Mouse (Mus musculus) liver (tissue): Measurements from ENCODE around the gene Myl12a.
A peak's percentile ranks its signal among the peaks of the same experiment; 100 is the strongest.
"Not testable (repeated sequence)": the region's sequence is repeated elsewhere in the genome, so short reads cannot be mapped to it uniquely, and the experiment has no call there.

ENCODE experiments used
- DNase-seq: peaks from one replicate; pipeline ENCODE4 v3.0.0-alpha.2; 2020; ENCODE audit warnings: mixed read lengths

Gene Myl12a

DNA sequence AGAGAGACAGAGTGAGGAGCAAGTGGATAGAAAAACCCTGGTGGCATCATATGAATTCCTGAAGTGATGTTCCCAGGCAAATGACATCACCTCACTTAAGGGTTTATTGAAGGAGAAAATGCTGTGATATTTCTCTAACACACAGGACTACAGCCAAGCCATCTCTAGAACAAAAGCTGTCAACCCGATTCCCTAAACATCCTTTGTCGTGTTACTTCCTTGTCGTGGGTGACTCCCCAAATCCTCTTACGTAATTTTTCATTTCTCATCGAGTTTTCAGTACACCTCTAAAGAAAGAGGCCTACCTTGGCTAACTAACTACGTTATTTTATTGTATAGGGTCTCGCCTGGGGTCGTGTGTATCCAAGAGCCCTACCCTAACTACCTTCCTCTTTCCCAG lies 13.2 kb downstream of the Myl12a start:
- no peak for DNase-seq

DNA sequence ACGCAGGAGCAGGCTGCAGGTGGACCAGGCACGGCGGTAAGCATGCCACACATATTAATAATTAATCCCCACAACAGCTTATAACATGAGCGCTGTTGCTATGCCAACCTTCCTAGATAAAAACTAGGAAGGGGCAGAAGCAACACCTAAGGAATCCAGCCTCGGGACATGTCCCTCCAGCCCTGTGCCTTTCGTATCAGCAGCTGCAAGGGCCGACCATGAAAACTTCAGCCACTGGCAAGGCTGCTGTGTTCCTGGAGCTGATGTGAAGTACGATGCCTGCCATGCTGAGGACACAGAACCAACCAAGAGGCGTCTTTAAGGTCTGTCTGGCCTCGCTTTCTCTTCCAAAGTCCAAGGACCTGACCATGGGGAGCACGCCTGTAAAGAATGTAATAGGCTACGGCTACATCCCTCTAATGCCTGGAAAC lies 14.3 kb downstream of the Myl12a start:
- no peak for DNase-seq

DNA sequence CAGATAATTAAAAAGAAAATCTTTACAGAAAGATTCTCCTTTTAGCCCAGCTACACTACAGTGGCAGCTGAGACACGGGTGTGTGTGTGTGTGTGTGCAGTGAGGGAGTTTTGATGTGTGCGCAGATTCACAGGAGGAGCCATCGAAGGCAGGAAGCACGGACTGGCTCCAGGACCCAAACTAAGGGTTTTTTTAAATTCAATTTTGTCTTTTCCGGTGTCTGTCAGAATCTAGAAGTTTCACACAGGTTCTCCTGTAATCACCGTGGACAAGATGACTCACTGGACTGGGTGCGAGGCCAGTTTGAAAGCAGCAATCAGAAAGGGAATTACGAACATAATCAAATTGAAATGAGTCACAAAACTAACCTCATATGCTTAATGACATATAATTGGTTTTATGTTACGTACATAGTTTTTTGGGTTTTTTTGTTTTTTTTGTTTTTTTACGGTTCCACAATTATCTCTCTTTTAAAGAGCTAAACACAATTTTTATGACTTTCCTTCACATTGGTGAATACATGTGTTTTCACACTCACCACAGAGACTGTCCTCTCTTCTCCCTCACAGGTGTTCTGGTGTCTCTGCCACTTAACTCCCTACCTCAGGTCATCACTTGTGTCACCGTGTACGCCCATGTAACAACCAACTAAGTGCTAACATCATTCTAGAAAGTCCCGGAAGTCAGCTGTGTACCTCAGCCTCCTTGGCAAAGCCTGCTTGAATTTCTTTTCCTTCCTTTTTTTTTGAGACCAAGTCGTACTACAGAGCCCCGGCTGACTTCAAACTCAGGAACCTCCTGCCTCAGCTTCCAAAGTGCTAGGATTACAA lies 15.6 kb downstream of the Myl12a start:
- DNase-seq = no peak

DNA sequence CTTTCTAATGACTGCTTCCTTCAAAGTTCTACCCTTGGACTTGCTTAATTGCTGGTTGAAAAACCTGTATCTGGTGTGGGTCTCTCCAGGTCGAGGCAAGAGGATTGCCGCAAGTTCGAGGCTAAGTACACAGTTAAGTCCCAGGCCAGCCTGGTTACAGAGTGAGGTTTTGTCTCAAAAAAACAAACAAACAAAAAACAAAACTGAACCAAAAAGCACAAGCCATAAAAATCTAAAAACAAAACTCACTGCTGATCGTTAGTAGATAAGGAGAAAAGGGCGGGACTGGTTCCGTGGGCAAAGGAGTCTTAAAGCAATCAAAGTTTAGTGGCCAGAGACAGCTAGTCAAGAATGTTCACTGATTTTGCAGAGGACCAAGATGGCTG lies 16.3 kb downstream of the Myl12a start:
- no peak for DNase-seq

DNA sequence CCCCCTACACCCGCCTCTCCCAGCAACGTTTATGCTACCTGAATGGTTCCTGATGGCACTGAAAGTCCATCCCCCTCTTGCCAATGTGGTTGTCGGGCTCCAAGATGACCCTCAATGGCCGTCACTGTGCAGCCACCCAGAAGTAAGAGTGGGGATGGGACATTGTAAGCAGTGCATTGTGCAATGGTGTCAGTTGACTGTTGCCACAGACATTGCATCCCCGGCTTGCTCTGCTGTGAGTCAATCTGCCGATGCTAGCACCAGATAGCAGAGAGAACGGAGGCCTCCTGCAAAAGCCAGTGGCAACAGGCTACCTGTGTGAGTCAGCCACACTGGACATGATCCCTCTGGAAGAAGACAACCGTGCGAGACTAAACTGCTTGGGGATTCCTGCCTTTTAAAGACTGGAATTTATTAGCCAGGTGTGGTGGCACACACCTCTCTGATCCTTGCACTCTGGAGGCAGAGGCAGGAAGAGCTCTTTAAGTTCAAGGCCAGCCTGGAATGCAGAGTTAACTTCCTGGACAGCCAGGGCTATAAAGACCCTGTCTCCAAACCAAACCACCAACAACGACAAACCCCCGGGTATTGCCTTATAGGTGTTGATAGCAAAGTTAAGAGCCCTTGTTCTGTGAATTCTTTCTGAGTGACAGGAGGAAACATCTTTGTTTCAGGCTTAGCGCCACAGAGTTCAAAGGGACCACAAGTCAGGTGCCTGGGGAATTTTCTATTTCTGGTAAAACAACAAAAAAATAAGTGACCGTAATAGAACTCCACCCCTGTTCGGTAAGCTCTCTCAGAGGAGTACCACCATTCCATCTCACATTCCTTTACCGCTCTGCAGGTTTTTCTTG lies 16.9 kb downstream of the Myl12a start:
- DNase-seq = peak; percentile 35

DNA sequence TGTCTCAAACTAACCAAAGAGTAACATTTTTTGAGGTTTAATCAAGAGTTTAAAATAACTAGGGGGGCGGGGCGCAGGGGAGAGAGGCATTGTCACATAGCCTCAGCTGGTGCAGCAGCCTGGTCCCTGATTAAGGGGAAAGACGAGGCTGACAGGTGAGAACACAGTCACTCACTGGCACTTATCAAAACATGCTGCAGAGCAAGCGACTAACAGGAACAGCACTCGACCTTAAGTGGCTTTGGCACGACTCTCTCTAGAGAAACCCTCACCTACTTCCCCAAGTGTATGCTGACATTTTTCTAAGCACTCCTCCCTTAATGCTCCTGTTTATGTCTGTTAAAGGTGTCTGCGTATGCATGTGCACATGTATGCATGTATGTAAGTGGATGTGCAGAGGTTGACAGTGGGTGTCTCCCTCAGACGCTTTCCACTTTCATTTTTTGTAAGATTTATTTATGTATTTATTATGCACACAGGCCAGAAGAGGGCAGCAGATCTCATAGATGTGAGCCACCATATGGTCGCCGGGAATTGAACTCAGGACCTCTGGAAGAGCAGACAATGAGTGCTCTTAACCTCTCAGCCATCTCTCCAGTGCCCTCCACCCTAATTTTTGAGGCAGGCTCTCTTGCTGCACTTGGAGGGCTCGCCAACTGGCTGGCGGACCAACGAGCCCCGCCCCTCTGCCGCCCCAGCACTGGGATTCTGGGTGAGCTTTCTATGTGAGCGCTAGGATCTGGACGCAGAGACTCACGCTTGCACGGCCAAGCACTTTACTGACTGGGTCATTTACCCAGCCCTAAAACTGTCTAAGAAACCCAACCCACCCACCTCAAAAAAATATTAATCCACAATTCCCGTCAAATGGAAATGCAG lies 23.1 kb downstream of the Myl12a start:
- no peak for DNase-seq

DNA sequence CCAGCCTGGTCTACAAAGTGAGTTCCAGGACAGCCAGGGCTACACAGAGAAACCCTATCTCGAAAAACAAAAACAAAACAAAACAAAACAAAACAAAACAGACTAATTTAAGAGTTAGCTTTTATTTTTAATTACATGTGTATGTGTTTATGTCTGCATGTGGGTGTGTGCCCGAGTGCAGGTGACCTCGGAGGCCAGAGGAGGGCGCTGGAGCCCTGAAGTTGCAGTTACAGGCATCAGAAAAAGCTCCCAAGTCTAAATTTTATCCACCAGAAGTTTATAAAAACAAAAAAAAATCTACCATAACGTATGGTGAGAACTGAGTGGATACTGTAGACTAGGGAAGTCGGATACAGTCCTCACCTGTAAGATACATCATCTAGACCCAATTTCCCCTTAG lies 24.9 kb downstream of the Myl12a start:
- peak; percentile 13 for DNase-seq

DNA sequence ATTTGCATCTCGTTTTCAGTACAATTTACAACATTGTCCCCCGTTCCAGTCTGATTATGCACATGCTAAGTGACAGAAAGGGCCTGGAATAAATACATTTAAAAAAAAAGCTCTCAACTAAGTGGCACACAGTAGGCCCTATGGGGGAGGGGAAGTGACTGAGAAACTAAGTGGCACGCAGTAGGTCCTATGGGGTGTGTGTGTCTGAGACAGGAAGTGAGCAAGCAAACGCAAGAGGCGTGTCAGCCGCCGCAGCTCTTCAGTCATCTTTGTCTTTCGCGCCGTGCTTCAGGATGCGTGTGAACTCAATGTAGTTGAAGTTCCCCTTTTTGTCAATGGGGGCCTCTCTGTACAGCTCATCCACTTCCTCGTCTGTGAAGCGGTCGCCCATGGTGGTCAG lies 28.6 kb downstream of the Myl12a start:
- not testable (repeated sequence) for DNase-seq

DNA sequence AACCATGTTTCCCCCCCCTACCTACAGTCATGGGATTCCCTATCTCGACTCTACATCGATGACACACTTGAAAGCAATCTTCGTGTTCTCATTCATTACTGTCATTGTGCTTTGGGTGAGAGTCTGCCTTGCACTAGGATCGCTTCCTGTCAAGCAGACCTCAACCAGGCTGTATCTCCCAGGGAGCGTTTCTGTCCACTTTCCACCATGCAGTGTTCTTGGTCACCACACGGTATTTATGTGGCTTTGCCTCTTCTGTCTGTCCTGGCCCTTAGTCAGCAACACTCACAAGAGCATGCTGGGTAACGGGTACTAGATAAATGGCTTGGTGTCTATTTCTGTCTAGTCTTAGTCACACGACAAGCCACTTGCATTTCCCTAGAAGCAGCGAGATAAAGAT lies 29.3 kb downstream of the Myl12a start:
- no peak for DNase-seq

DNA sequence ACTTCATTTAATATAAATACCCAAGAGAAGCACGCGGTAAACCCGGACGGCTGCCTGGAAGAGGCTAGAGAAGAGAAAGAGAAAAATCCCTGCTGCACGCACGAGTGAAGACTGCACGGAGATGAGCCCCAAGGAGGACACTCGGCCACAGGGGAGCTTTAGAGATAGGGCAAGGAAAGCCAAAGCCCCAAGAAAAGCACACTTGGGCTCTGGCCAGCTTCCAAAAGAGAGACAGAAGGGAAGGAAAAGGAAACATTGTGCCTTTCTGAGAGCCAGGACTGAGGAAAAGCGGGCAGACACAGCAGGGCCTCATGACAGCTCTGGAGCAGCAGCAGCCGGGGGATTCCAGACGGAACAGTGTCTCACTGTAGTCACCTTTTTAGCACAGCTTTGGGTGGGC lies 31.5 kb downstream of the Myl12a start:
- DNase-seq = no peak

DNA sequence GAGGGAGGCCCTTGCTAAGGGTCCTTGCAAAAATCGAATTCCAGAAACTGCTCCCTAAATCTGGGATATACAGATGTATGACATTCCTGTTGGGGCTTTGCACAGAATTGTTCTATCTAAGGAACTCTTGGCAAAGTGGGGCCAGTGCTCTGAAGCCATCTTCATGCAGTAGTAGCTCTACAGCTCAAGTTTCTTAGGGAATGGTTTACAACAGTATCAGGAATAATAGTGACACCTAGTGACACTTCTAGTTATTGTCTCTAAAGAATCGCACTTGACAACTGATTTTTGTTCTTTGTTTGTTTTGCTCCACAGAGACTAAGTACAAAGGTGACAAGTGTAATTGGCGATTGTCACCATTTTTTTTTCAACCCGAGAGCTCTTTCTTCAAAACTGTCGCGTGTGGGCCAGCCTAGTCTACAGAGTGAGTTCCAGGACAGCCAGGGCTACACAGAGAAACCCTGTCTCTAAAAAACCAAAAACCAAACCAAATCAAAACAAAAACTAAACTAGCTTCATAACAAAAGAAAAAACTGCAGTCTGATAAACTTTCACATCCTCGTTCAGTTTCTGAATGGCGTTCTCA lies 34.0 kb downstream of the Myl12a start:
- no peak for DNase-seq

DNA sequence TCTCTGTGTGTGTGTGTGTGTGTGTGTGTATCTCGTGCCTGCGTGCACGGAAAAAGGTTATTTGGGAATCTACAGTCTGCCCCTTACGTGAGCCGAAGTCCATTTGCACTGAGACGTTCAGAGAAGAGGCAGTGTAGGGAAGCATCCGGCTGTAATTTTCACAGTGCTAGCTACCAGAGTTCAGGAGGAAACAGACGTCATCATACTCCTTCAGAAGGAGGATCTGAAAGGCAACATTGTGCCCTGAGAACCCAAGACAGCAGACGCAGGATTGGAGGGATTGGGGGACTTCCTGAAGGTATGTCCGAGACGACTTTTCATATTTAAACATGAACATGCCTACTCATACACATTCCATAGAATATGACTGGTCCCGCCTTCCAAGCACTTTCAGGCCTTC lies 35.0 kb downstream of the Myl12a start:
- no peak for DNase-seq

DNA sequence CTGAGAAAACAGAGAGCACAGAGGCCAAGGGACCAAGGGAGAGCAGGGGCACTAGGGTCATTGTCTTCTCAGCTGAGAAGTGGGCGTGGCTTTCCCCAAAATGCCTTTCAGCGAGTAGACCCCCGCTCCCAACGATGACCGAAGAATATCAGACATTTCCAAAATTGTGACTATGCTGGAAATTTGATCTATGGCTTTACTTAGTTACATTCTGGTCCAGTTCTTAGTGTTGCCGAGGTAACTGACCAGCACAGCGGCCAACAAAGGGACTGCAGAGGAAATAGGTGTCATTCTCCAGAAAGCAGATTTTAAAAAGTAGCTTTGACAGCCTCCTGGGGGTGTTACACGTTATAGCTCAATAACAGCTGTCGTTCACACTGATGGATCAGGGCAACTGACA lies 35.5 kb downstream of the Myl12a start:
- DNase-seq = no peak

DNA sequence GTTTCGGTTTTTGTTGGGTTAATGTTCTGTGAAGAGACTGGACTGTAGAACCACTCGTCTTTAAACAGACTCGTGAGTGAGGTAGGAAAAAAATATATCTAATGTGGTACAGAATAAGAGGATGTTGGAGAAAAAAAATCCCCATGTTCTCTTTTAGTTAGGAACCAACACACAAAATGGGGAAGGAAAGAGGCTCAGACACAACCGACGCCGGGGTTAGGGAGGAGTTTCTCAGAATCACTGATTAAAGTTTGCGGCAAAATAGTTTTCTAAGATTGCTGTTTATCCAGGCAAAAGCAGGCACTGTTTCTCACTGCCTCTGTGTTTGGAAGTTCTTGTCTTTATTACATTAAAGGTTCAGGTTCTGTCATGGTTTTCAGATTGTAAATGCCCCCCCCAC lies 36.6 kb downstream of the Myl12a start:
- DNase-seq = no peak

DNA sequence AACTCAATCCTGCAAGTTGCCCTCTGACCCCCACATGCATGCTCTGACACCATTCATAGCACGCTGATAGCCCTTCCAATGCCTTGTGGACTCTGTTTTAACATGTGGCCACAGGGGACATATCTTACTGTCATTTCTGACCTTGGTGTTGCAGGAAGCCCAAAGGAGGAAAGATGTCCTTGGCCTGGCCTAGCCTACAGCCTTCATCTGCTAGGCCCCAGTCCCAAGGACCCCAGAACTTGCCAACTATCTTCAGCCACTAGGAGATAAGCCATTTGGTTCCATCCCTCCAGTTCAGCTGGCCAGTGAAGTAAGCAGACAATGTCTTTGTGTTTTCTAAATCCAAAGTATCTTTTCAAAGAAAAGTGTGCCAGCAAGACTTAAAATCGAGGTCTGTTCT lies 37.4 kb downstream of the Myl12a start:
- no peak for DNase-seq

DNA sequence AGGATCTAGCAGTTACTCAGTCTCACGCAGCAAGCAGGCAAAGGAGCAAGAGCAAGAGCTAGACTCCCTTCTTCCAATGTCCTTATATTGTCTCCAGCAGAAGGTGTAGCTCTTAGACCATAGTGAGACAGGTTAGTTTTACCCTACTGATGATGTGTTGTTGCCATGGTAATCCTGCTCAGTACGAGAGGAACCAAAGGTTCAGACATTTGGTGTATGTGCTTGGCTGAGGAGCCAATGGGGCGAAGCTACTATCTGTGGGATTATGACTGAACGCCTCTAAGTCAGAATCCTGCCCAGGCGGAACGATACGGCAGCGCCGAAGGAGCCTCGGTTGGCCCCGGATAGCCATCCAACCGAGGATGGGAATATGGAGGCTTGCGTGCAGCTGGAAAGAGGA lies 39.1 kb downstream of the Myl12a start:
- DNase-seq = peak; percentile 64

DNA sequence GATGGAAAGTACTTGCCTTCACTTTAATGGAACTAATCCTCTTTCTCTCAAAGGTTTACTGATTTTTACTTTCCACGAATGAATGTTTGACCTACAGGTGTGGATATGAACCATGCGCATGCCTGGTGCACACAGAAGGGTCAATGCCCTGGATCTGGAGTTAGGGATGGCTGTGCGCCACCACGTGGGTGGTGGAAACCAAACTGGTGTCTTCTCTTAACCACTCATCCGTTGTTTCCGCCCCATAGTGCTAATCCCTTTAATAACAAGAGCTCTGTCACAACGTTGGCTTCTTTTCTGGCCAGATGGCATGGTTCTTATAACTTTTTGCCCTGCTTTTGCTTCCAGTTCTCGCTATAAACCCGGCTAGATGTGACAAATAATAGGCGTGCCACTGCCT lies 51.4 kb downstream of the Myl12a start:
- no peak for DNase-seq

DNA sequence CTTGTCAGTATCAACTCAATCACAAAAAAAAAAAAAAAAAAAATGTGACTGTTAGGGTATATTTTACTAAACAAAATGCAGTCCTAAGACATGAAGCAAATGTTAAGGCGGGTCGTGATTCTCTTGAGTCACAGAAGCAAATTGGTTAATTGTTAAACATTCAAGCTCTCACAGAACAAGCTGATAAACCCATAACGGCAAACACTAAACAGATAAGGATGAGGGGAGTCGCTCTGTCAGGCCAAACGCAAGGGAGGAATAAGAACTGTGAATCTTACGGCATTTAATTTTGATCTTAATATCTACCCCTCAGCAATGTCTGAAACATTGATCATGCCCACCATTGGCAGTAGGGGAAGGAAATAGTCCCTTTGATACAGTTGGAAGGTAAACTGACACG lies 53.5 kb downstream of the Myl12a start:
- no peak for DNase-seq

DNA sequence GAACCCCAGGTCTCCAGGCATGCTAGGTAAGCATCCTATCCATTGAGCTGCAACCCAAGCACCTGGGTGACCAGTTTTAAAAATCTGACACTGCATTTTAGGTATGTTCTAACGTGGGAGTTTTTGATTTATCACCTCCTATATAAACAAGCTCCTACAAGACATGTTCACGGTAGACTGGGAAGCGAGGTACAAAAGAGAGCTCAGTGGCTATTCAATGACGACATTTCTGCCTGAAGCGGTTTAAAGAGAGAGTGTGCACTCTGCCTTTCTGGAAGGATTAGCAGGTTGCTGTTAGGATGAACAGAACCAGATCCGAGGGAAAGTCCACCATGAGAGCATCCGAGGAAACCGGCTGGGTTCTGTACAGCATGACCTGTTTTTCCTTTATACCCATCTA lies 54.0 kb downstream of the Myl12a start:
- DNase-seq = no peak

DNA sequence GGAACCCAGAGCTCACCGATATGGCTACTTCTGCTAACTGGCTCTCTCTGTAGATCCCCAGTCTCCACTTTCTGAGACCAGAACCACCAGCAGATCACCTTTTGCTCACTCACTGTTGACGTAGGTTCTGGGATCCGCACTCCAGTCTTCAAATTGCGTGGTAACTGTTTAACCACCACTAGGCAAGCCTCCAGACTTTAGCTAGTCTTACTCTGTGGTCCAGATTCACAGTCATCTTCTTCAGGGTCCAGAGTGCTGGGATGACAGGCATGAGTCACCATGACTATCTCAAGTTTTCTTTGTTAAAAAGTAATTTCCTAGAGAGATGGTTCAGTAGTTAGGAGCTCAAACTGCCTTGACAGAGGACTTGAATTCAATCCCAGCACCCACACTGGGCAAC lies 58.9 kb downstream of the Myl12a start:
- no peak for DNase-seq
